Mouse (Mus musculus) lung, embryonic 16.5 days (tissue): ENCODE data around the gene Pvr. TPM values are rescaled to one million over a fixed set of nuclear protein-coding genes. Genes with fewer than 3 reads are reported as not detected.

Experiments
- ATAC-seq: fragments of 200-750 bp; cut with Nextera tagmentation; 2 replicates; pipeline ENCODE4 v1.8.0; 2017; ENCODE audit warnings: low read depth, mild to moderate bottlenecking, moderate library complexity
- H3K27ac ChIP-seq: fragments of 300-500 bp; sonication (generic); 2 replicates; pipeline ENCODE4 v1.5.1; 2014; ENCODE audit warnings: mild to moderate bottlenecking, control low read depth, low read length
- H3K27me3 ChIP-seq: fragments of 300-500 bp; sonication (generic); 2 replicates; pipeline ENCODE4 v1.6.1; 2014; ENCODE audit warnings: low read depth, low read length, mixed read lengths; ENCODE audit not compliant: control insufficient read depth, insufficient read depth
- H3K36me3 ChIP-seq: fragments of 300-500 bp; sonication (generic); 2 replicates; pipeline ENCODE4 v1.6.1; 2014; ENCODE audit warnings: low read length; ENCODE audit not compliant: control insufficient read depth, insufficient read depth
- H3K4me1 ChIP-seq: fragments of 300-500 bp; sonication (generic); replicated peaks from 2 replicates; pipeline ENCODE4 v1.6.1; 2014; ENCODE audit warnings: low read length, mixed read lengths; ENCODE audit not compliant: control insufficient read depth, insufficient read depth
- H3K4me2 ChIP-seq: fragments of 300-500 bp; sonication (generic); 2 replicates; pipeline ENCODE4 v1.6.1; 2014; ENCODE audit warnings: low read depth, low read length, control low read depth
- H3K4me3 ChIP-seq: fragments of 300-500 bp; sonication (generic); 2 replicates; pipeline ENCODE4 v1.5.1; 2014; ENCODE audit warnings: mild to moderate bottlenecking, low read length, control low read depth
- H3K9ac ChIP-seq: fragments of 300-500 bp; sonication (generic); 2 replicates; pipeline ENCODE4 v1.6.1; 2014; ENCODE audit warnings: low read length, control low read depth
- H3K9me3 ChIP-seq: fragments of 300-500 bp; sonication (generic); 2 replicates; pipeline ENCODE4 v1.6.1; 2016; ENCODE audit warnings: low read length; ENCODE audit not compliant: control insufficient read depth
- WGBS: fragments of 180-500 bp; shearing (Covaris S2); extraction: QIAGEN DNeasy Blood & Tissue Kit; methylation state at CpG from one replicate; pipeline ENCODE4 v1.1.7; 2014; 5-methylcytosine and 5-hydroxymethylcytosine counted together
- polyA plus RNA-seq: library from polyadenylated mRNA; unstranded; fragments of >200 nt; fragmentation: Nextera tagmentation; extraction: Ambion mirVana; gene quantifications from 2 replicates; pipeline ENCODE4 v1.2.1, GENCODE M21; 2015

The Pvr gene
- 23.9 and 26.1 TPM in 2 replicates for polyA plus RNA-seq

- peaks cover 22% of the 10 kb centered on the region for H3K36me3 ChIP-seq
- peak within 1 kb of the TSS; percentile 53 for H3K4me2 ChIP-seq
- H3K27me3 ChIP-seq: no peaks in the 10 kb centered on the region
- H3K9ac ChIP-seq: peak within 1 kb of the TSS; percentile 87
- H3K9me3 ChIP-seq: no peaks in the 10 kb centered on the region
- H3K4me1 ChIP-seq: peaks cover 15% of the 10 kb centered on the region; the same call in 1 of the 2 replicates
- WGBS: under 1% methylated on average over 60 of the region's 60 CpGs
- ATAC-seq: peak; percentile 93
- H3K4me3 ChIP-seq: peak within 1 kb of the TSS; percentile 82
- H3K27ac ChIP-seq: peak within 1 kb of the TSS; percentile 88
Measured at GRCm38 (mm10) chr7:19920506-19921261, at the start of gene Pvr. Pvr (minus strand) TSS chr7:19921160.

- H3K9me3 ChIP-seq: no peaks in the 10 kb centered on the region
- H3K27me3 ChIP-seq: no peaks in the 10 kb centered on the region
- H3K9ac ChIP-seq: no peak overlapping the region
- H3K4me1 ChIP-seq: no peaks in the 10 kb centered on the region
- H3K36me3 ChIP-seq: no peaks in the 10 kb centered on the region
- H3K4me2 ChIP-seq: no peak overlapping the region
- no peak overlapping the region for H3K27ac ChIP-seq
- no peak for ATAC-seq
- WGBS: 92% methylated on average over 8 of the region's 8 CpGs
- H3K4me3 ChIP-seq: no peak overlapping the region
Measured at GRCm38 (mm10) chr7:19970196-19970595, 49.2 kb upstream of the Pvr start.

GRCm38 (mm10) chr7:19969541-19970090 is 48.7 kb upstream of the Pvr start:
- no peak overlapping the region for H3K27ac ChIP-seq
- no peak overlapping the region for H3K4me2 ChIP-seq
- H3K4me3 ChIP-seq: no peak overlapping the region
- no peak for ATAC-seq
- no peaks in the 10 kb centered on the region for H3K36me3 ChIP-seq
- H3K27me3 ChIP-seq: no peaks in the 10 kb centered on the region
- WGBS: 94% methylated on average over 4 of the region's 4 CpGs
- no peak overlapping the region for H3K9ac ChIP-seq
- no peaks in the 10 kb centered on the region for H3K9me3 ChIP-seq
- no peaks in the 10 kb centered on the region for H3K4me1 ChIP-seq

GRCm38 (mm10) chr7:19969106-19969505 is 48.1 kb upstream of the Pvr start:
- WGBS: 70% methylated on average over 3 of the region's 3 CpGs
- Histone ChIP-seq H3K9me3 (no peaks in the 10 kb centered on the region), H3K4me1 (no peaks in the 10 kb centered on the region), H3K4me3 (no peak overlapping the region), H3K4me2 (no peak overlapping the region), H3K27me3 (no peaks in the 10 kb centered on the region), H3K27ac (no peak overlapping the region), H3K9ac (no peak overlapping the region), H3K36me3 (no peaks in the 10 kb centered on the region)
- no peak for ATAC-seq

- no peak for ATAC-seq
- 75% methylated on average over 7 of the region's 7 CpGs for WGBS
- Histone ChIP-seq H3K4me1 (no peaks in the 10 kb centered on the region), H3K9ac (no peak within 1 kb of the TSS), H3K4me2 (no peak within 1 kb of the TSS), H3K27me3 (no peaks in the 10 kb centered on the region), H3K36me3 (no peaks in the 10 kb centered on the region), H3K9me3 (no peaks in the 10 kb centered on the region), H3K27ac (no peak within 1 kb of the TSS), H3K4me3 (no peak within 1 kb of the TSS)
Measured at GRCm38 (mm10) chr7:19964985-19965579, 44.1 kb upstream of the Pvr start, which contains the start of gene Ceacam20. Ceacam20 (plus strand) TSS chr7:19965412.

- Histone ChIP-seq H3K36me3 (no peaks in the 10 kb centered on the region), H3K4me1 (no peaks in the 10 kb centered on the region), H3K4me3 (no peak overlapping the region), H3K4me2 (no peak overlapping the region), H3K9me3 (no peaks in the 10 kb centered on the region), H3K27me3 (no peaks in the 10 kb centered on the region), H3K27ac (no peak overlapping the region), H3K9ac (no peak overlapping the region)
- WGBS: 45% methylated on average over 1 of the region's 1 CpGs
- no peak for ATAC-seq
Measured at GRCm38 (mm10) chr7:19962423-19962822, 41.5 kb upstream of the Pvr start.

- Histone ChIP-seq H3K27me3 (no peaks in the 10 kb centered on the region), H3K36me3 (no peaks in the 10 kb centered on the region), H3K27ac (no peak overlapping the region), H3K4me1 (peaks cover 12% of the 10 kb centered on the region), H3K4me2 (no peak overlapping the region), H3K9me3 (no peaks in the 10 kb centered on the region), H3K4me3 (no peak overlapping the region), H3K9ac (no peak overlapping the region)
- WGBS: under 1% methylated on average over 7 of the region's 7 CpGs
- peak; percentile 69 for ATAC-seq
Measured at GRCm38 (mm10) chr7:19956341-19956781, 35.4 kb upstream of the Pvr start.

- Histone ChIP-seq H3K4me3 (no peak overlapping the region), H3K4me1 (peaks cover 12% of the 10 kb centered on the region), H3K4me2 (no peak overlapping the region), H3K36me3 (no peaks in the 10 kb centered on the region), H3K9ac (no peak overlapping the region), H3K9me3 (no peaks in the 10 kb centered on the region), H3K27me3 (no peaks in the 10 kb centered on the region), H3K27ac (no peak overlapping the region)
- WGBS: 60% methylated on average over 4 of the region's 4 CpGs
- ATAC-seq: no peak
Measured at GRCm38 (mm10) chr7:19955861-19956260, 34.9 kb upstream of the Pvr start.

GRCm38 (mm10) chr7:19953054-19953453 is 32.1 kb upstream of the Pvr start:
- ATAC-seq: no peak; the same call in 1 of the 2 replicates
- Histone ChIP-seq H3K9me3 (no peaks in the 10 kb centered on the region), H3K4me2 (no peak overlapping the region), H3K36me3 (no peaks in the 10 kb centered on the region), H3K4me1 (peaks cover 12% of the 10 kb centered on the region), H3K9ac (no peak overlapping the region), H3K27ac (no peak overlapping the region), H3K4me3 (no peak overlapping the region), H3K27me3 (no peaks in the 10 kb centered on the region)
- 28% methylated on average over 9 of the region's 9 CpGs for WGBS
